Mouse (Mus musculus) cerebellum, adult 9-11 months (tissue): Measurements from ENCODE around the gene Rcc2.

Experiments used
- DNase-seq: peaks from one replicate; pipeline ENCODE4 v3.0.0; 2022

Gene Rcc2

DNA sequence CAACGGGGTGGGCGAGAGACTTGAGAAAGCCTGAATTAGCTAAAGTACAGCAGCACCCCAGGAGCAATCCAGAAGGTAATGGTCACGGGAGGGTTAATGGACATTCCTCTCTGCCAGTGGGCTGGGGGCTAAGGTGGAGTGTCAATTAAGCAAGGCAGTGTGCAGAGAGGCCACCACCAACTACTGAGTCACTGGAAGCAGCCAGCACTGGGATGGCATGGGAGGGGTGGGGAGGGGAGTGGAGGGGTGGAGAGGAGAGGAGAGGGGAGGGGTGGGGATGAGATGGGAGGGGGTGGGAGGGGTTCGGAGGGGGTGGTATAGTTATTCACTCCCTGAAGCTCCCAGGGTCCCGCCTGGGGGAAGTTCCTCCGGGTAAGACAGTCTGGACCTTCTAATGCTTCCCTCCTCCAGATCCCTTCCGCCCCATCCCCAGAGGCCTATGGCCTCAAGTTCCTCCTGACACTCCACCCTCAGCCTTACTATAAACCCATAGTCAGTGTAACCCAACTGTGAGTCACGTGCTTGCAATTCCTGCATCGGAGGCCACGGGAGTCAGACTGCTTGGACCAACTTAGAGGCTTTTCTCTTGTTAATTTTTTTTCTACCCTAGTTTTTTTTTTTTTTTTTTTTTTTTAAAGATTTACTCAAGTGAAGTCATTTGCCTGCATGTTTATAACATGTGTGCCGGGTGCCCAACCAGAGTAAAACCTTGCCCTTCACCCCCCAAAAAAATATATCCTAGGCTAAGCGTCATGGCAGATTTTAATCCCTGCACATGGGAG is 12.1 kb upstream of the Rcc2 start:
- DNase-seq = no peak

DNA sequence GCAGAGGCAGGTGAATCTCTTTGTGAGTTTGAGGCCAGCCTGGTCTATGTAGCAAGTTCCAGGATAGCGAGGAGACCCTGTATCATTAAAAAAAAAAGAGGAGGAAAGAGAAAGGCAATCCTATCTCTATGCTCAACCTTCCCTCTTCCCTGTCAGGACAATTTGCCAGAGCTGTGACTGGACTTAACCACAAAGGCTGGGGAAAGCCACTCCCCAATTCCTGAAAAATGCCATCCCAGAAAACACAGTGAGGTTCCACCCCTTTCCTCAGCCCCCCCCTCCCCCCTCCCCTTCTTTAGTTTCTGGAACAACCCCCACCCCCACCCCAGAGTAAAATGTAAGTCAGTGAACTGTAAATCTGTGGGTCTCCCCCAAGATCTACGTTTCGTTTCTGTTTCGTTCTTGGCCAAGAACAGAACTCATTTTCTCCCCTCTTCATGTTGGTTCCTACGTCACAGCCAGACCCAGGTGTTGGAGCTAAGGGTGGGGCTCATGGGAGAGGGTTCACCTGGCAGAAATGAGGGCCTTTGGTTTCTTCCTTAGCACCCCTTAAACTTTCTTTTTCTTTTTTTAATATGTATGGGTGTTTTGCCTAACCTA is 11.4 kb upstream of the Rcc2 start:
- no peak for DNase-seq

DNA sequence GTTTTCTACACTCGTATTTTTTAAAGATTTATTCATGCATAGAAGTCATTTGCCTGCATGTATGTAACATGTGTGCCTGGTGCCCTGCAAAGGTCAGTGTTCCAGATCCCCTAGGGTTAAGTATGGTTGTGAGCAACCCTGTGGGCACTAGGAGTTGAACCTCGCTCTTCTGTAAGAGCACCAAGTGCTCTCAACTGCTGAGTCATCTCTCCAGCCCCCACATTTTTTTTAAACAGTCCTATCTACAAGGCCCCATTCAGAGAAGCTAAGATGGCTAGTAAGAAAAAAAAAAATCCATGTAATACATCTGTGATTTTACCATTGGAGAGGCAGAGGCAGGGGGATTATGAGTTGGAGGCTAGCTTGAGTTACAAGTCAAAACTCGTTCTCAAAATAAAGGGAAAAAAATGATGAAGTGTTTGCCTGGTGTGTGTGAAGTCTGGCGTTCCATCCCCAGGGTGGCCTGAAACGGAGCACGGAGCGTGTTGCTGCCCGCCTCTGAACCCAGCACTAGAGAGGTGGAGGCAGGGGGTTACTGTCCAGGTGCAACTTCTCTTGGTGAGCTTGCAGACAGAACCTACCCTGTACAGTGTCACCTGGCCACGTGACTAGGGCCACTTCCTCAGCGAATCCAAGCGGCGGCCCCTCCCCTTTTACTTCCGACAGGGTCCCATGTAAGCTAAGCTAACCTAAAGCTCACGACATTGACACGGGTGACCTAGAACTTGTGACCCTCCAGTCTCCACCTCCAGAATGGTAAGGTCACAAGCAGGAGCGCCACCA is 10.3 kb upstream of the Rcc2 start:
- no peak for DNase-seq

DNA sequence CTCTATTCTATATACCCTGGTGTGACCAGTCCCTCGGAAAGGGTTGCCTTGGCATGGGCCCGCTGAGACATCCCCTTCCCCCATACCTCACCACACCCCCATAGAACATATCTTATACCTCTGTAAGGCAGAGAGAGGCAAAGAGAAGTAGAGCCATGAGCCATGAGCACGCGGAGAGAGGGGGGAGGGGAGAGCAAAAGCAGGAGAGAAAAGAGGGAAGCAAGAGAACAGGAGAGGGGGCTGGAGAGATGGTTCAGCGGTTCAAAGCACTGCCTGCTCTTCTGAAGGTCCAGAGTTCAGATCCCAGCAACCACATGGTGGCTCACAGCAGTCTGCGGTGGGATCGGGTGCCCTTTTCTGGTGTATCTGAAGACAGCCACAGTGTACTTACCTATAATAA is 8.9 kb upstream of the Rcc2 start:
- no peak for DNase-seq

DNA sequence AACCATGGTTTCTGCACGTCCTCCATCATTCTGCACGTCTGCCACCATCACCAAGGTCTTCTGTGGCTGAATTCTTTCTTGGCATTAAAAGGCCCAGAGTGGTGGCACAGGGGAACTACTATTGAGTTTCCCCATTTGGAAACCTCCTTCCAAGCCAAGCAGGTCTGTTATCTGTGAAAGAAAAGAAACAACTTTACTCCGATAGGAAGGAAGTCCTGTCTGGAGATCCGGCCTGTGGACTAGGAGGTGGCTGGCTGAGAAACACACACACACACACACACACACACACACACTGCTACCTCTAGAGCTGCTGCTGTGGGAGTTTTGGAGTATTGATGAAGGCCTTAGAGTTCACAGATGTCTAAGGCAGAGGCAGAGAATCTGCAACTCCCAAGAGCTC is 6.8 kb upstream of the Rcc2 start:
- DNase-seq = no peak

DNA sequence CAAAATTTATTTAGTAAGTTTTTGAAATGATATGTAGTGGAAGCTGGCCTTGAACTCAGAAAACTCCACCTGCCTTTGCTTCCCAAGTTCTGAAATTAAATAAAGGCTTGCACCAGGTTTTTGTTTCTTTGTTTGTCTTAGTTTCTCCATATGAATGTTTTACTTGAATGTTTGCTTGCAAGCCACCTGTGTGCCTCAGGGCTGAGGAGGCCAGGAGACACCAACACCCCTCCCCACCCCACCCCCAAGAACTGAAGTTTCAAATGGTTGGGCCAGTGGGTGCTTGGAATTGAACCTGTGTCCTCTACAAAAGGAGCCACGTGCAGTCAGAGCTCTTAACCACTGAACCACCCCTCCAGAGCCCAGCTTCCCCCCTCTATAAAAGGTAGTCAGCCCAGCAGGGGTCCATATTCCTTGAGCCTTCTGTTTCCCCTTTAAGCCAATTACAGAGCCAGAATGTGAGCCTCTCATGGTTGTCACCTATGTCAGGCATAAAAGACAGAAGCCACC is 5.7 kb upstream of the Rcc2 start:
- DNase-seq = no peak

DNA sequence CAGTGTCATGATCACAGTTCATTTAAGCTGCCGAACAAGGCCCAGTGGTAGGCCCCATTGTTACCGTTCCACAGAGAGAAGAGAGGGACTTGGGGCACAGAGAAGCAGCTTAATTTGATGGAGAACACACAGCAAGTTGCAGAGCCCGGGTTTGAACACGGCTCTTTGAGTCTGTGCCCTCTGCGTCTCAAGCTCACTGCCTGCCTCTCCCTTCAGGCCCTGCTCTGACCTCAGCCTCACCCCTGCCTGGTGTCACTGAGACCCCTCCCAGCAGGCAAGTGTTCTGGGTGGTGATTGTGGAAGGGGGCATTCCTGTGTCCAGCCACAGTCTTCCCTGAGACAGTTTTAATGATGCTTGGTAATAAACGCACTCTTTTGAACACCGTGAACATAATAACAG is 5.2 kb upstream of the Rcc2 start:
- no peak for DNase-seq

DNA sequence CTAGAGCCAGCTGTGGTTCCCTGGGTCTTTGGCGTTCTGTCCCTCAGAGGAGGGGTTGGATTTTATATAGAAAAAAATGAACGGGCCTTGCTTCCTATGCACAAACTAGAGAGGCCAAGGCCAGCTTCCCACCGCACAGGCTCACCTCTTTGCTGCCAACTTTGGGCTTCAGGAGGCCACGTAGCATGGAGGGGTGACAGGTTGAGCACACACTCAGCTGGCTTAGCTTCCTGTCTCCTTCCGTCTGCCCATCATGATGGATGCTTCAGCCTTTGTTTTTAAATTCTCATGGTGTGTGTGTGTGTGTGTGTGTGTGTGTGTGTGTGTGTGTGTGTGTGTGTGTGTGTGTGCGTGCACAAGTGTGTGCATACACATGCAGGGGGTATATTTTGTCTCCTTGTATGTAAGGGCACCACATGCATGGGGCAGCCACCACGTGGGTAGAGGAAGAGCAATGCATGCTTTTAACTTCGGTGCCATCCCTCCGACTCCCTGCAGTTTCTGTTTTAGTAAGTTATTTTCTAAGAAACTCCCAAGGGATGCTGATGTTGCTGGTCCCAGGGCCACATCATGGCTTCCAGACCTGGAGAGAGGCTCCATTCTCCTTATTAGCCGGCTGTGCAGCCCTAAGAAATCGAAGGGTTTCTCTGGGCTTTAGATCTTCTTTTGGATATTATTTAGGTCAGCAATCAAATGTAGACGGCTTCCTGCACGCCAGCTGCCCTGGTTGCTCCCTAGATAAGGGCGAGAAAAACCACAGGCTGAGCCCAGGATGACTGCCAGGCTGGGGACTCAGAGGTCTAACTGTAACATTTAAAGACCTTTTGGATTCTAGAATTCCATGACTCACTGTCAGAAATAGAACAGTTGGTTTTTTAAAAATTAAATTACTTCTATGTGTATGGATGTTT is 4.4 kb upstream of the Rcc2 start:
- no peak for DNase-seq

DNA sequence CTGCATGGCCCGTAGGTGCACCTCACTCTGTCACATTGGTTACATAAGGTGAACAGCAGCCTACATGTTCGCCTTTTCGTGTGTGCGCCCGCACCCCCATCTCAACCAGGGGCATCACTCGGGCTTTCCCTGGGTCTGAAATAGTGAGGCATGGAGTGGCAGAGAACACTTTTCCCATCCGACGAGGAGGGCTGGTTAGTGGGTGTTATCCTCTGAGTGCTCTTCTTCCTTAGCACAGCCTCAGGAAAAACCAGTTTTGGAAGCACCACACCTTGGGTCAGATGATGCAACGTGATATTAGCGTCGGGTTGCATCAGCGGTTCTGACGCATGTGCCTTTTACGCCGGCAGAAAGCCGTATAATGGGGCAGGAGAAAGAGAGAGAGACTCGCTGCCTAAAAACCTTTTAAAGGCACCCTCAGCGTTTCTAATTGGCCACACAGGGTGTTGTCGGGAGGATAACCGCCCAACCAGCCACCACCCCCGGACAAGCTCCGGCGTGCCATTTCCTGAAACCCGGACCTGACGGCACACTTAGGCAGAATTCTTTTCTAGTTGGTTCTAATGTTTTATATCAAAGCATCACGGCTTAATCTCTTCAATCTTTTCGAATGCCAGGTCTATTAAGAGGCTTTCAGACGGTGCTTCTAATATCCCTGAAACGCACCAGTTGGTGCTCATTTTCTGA is 757 bp upstream of the Rcc2 start:
- peak; percentile 80 for DNase-seq

DNA sequence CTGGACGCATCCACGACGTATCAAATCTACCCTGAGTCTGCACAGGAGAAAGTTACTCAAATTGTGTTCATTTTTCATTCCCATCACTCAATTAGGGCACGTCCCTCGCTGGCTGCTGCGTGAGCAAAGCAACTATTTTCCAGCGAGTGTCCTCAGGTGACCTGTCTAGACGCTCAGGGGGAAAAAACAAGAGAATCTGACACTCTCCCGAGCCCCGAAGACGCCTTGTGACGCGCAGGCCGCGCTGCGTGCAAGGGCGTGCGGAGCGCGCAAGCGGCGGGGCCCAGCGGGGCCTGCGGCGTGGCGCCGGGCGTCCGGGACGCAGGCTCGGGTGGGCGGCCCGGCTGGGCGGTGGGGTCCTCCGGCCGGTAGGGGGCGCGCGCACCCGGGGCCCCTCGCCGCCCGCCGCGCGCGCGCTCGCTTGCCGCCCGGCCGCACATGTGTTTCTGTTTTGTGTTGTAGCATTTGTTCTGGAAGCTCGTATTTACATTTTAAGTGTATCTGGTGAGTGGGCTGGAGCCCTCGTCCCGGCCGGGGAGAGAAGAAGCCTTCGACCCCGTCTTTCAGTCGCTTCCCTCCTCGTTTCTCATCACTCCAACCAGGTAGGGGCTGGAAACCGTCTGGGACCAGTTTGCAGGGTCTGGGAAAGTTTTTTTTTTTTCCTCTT is 841 bp downstream of the Rcc2 start:
- DNase-seq = peak; percentile 85

DNA sequence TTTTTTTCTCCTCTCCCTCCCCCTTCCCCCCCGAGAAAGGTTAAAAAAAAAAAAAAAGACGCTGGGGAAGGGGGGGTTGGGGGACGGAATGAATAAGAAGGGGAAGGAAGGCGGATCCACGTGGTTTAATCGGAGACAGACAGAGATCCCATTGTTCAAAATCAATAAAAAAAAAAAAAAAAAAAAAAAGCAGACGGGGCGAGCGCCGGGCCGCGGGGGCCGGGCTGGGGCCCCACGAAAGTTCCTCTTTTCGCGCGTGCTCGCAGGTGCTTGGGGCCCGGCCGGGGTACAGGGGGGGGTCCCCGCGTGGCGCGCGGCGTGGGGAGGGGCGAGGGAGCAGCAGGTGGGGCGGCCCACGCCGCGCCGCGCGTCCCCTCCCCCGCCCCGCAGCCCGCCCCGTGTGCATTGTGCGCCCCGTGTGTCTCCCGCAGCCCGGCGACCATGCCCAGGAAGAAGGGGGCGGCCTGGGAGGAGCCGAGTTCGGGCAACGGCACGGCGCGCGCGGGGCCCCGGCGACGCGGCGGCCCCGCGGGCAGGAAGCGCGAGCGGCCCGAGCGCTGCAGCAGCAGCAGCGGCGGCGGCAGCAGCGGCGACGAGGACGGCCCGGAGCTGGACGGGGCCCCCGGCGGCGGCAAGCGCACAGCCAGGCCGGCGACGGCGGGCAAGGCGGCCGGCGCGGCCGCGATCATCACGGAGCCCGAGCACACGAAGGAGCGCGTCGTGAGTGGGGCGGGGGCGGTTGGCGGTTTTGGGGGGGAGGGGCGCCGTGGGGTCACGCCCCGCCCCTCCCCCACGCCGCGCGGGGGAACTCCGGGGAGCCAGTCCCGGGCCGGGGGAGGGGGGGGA is 1.6 kb downstream of the Rcc2 start:
- no peak for DNase-seq

DNA sequence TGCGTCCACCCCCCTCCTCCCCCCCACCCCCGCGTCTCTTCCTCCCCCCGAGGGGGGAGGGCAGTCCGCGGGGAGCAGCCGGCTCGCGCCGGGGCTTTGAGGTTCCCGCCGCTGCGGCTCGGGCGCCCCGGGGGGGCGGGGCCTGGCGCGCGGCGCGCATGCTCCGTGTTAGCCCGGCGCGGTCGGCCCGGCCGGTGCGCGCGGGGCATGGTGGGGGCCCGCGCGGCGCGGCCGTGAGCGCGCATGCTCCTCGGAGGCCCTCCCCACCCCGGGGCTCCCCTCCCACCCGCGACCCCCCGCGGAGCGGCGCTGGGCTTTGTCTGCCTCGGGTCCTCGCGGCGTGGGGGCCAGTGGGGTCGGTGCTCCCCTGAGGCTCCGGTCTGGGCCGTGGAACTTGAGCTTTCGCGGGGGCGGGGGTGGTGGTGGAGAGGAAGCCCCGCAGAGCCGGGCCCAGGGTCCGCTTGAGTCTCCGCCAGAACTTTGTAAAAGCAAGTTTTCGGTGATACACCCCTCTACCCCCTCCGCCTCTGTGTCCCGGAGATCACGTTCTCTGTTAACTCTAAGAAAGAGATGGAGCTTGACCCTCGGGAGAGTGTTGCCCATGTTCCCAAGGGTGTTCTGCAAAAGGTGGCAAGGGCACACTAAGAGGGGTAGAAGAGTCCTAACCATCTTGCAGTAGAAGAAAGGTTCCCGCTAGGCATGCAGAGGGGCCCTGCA is 2.4 kb downstream of the Rcc2 start:
- DNase-seq = peak; percentile 83

DNA sequence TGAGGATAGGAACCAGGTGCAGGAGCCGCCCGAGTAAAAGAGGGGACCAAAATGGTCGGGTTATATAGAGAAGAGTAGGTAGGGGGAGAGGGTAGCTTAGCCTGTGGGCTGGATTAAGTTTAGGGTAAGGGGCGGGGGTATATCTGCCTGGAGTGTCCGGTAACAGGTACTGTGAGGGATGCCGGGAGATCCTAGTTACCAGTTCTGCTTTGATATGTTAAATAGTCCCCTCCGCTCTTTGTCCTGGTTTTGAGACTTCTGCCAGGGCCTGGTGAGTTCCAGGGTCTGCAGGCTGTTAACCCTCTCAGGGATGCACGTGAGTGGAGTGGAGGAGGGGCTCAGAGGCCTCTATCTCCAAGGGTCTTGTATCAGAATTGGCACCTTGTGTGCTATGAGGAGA is 3.3 kb downstream of the Rcc2 start:
- peak; percentile 48 for DNase-seq

DNA sequence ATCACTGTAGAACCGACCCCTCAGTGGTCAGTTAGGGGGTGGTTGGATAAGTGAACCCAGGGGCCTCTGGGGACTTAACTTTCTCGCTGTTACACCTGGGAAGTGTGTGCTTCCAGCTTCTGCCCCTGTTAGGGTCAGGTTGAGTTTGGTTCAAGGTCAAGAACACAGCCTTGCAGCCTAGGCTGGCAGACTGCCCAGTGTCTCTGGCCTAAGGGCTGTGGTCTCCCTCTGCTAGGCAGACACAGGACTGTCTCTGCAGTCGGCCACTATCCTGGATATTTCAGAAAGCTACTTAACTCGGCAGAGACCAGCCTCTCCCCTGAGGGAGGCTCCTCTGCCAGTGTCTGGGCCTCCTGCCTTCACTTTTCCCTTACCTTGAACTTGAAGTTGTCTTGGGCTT is 3.8 kb downstream of the Rcc2 start:
- peak; percentile 48 for DNase-seq

DNA sequence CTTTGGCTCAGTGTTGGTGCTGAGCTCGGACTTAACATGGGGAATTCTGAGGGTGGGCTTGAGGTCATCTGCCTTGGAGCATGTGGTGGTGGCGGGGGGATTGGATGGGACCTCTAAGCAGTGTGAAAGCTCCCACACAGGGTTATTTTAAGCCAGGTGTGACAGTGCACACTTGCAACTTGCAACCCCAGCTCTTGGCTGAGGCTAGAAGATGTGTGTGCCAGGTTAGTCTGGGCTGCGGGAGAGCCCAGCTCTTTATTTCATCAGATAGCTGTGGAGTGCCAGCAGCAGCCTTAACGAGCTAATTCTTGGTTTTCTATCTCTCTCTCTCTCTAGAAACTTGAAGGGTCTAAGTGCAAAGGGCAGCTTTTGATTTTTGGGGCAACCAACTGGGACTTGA is 7.3 kb downstream of the Rcc2 start:
- no peak for DNase-seq

DNA sequence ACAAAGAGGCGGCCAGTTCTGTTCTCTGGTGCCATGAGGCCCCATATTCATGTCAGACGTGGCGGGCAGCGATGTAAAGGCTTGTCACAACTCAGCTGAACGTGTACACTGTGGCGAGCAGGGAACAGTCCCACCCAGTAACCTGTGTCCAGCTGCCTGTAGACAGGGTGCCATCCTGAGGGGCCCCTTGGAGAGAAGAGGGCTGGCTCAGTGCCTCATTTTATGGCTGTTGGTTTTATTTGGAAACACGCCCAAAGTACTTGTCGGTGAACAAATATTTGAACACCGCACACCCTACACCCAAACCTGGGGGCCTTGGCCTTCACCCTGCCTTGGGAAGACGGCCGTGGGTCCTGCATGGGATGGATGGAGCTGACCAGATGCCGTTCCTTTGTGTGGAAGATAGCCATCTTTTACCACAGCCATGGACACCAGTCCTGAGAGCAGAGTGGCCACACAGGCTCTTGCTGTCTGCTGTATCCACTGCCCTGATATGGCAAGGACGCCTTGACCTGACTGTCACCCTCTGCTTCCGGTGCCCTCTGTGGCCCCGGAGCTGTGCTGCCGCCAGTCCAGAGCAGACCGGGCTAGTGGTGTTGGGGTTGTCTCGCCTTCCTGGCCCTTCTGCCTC is 8.1 kb downstream of the Rcc2 start:
- no peak for DNase-seq

DNA sequence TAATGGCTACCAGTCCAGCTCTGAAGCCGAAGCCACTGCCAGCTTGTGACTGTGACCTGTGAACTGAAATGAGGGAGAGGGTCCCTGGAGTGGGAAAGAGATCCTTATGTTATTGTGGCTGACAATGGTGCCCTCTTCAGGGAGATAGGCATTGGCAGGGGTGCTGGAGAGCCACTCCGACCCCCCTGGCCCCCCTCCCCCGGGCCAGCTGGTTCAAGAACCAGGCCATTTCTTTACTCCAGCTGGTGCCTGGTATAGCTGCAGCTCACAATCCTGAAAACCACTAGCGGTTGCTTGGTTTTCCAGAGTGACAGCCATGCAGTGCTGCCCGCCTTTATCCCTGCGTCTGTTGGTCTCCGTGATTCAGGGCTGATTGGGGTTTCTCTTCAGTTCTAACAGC is 8.8 kb downstream of the Rcc2 start:
- DNase-seq = no peak

DNA sequence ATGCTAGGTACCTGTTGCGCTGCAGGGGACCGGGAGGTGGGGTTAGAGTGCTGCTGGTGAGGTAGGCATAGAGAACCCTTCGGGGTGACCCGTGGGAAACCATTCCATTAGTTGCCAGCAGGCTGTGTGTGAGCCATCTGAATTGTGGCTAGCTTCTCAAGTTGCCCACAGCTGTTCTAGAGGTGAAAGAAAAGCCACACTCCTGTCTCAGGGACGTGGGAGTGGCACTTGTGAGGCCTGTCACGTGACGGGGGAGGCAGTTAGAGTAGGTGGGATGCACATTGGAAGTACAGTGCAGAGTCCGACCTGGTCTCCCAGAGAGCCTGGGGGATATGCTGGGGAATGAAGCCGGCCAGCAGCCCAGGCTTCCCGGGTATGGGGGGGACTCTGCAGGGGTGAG is 9.3 kb downstream of the Rcc2 start:
- DNase-seq = no peak

DNA sequence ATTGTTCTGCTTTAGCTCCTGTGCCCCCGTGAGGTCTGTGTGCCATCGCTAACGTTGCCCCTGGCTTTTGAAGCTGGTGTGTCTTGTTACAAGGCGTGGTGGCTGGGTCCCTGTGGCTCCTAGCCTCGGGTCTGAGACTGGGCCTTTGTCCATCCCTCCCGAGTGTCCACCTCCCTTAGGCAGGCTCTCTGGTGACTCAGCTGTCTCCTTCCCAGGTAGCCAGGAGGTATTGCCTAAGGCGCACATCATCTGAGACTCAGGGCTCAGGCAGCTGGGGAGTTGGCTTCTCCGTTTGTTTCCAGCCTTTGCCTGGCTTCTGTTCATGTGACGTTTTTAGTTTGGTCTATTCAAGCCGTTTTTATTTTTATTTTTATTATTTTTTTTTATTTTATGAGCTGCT is 10.4 kb downstream of the Rcc2 start:
- no peak for DNase-seq

DNA sequence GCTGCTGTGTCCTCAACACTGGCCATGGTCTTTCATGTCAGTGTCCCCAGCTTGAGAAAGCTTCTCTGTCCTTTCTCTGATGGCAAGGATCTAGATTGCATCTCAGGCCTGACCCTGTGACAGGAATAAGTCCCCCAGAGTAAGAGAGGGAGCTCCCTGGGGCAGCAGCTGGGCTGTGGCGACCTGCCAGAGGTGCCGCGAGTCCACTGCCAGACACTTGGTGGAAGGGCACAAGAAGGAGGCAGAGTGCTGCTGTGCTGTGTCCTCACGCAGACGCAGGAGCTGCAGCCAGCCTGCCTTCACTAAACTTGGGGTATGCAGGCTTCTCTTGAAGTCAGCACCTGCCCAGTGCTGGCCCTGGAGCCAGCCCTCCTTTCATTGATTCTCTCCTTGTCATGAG is 11.0 kb downstream of the Rcc2 start:
- no peak for DNase-seq
